9 mouse cellular contexts compared by ENCODE assay signal in genomic region chr10:8752436-8752835, GRCm38 (mm10).
DNase-seq lines count a peak whose midpoint lies in the region; ATAC-seq and TF ChIP-seq lines count a peak whose summit lies in the region.
"Had no signal": no experiment of that assay in that cellular context is flagged by ENCODE, and none has a peak within 500 bp of the region (broad histone marks: within the 10 kb centered on the region; RNA-seq: fewer than 3 reads in every experiment).

No protein-coding gene starts in this region.

- no peak overlapping the region for H3K4me2 ChIP-seq in hindbrain, postnatal 0 days (ENCODE audit: low read depth, low read length)
- H3K4me2 ChIP-seq in hindbrain, embryonic 16.5 days (ENCODE audit: low read length) = no peak overlapping the region

- peak overlapping the region; percentile 33; the same call in 1 of the 2 replicates for H3K27ac ChIP-seq in hindbrain, postnatal 0 days
- H3K27ac ChIP-seq in hindbrain, embryonic 16.5 days (ENCODE audit: low read depth, low read length) = no peak overlapping the region

- H3K9me3 ChIP-seq in hindbrain, postnatal 0 days (ENCODE audit: low read length) = no peaks in the 10 kb centered on the region
- no peaks in the 10 kb centered on the region for H3K9me3 ChIP-seq in hindbrain, embryonic 16.5 days (ENCODE audit: control insufficient read depth, low read length)

- H3K9ac ChIP-seq in hindbrain, postnatal 0 days (replicated peaks; ENCODE audit: low read length) = no peak overlapping the region
- H3K9ac ChIP-seq in hindbrain, embryonic 16.5 days (ENCODE audit: low read depth, low read length) = no peak overlapping the region

- peaks cover 3% of the 10 kb centered on the region; the same call in 1 of the 2 replicates for H3K36me3 ChIP-seq in hindbrain, postnatal 0 days (ENCODE audit: insufficient read depth, low read length)
- no peaks in the 10 kb centered on the region for H3K36me3 ChIP-seq in hindbrain, embryonic 16.5 days (ENCODE audit: control insufficient read depth, insufficient read depth, low read length)

- intact Hi-C loops in heart, postnatal 36 days (cut with DNase I) = no loop called here

- no peak for TF ChIP-seq CTCF in hindbrain, postnatal 0 days (IDR thresholded peaks at IDR 0.05; ENCODE audit: low read depth)

- 49% methylated on average over 7 of the region's 7 CpGs for WGBS in hindbrain, postnatal 0 days
- 74% methylated on average over 7 of the region's 7 CpGs for WGBS in hindbrain, embryonic 16.5 days

- H3K27me3 ChIP-seq in hindbrain, postnatal 0 days (ENCODE audit: insufficient read depth, low read length) = no peaks in the 10 kb centered on the region
- H3K27me3 ChIP-seq in hindbrain, embryonic 16.5 days (replicated peaks; ENCODE audit: control insufficient read depth, insufficient read depth, low read length) = no peaks in the 10 kb centered on the region

- H3K4me3 ChIP-seq in hindbrain, postnatal 0 days (ENCODE audit: low read length) = no peak overlapping the region
- no peak overlapping the region for H3K4me3 ChIP-seq in hindbrain, embryonic 16.5 days (ENCODE audit: low read length)

- 0 out of 2 replicates have a peak, but pooled peaks cover 12% of the 10 kb centered on the region for H3K4me1 ChIP-seq in hindbrain, postnatal 0 days (ENCODE audit: insufficient read depth, low read length)
- H3K4me1 ChIP-seq in hindbrain, embryonic 16.5 days (ENCODE audit: control insufficient read depth, insufficient read depth, low read depth, low read length) = peaks cover 6% of the 10 kb centered on the region; the same call in 1 of the 2 replicates

- no peak for DNase-seq in hindbrain, postnatal 0 days (ENCODE audit: low spot score)
- DNase-seq in adipocyte (ENCODE audit: low spot score) = peak; percentile 42
- peak; percentile 39 for DNase-seq in brain, adult 2 months (ENCODE audit: low read depth, low spot score)
- peak; percentile 65 to 67 for DNase-seq in heart, postnatal 36 days
- DNase-seq in thymus, postnatal 25 days = no peak
- no peak for DNase-seq in embryo, embryonic 10.5 days (ENCODE audit: low spot score)
- DNase-seq in spleen, adult 18-20 months = no peak
- DNase-seq: thymus, postnatal 4 days had no signal

- no peak for ATAC-seq in hindbrain, postnatal 0 days
- no peak for ATAC-seq in hindbrain, embryonic 16.5 days

Comparison
In these comparisons a context has a peak if more than half of its experiments do, and no peak if none do; other contexts are left out.
1. DNase-seq: peak in adipocyte (single experiment), brain, adult 2 months (single experiment) and heart, postnatal 36 days (2 of 2); none in hindbrain, postnatal 0 days (single experiment), thymus, postnatal 25 days (single experiment), embryo, embryonic 10.5 days (single experiment) and spleen, adult 18-20 months (0 of 2).